Mouse (Mus musculus): ENCODE data around the gene Rec114.

- TF ChIP-seq CTCF (IDR thresholded peaks at IDR 0.05; ENCODE audit: insufficient read depth, low read depth, low read length) (no peak), POLR2A (IDR thresholded peaks at IDR 0.05; ENCODE audit: insufficient read depth, low read depth, low read length) (no peak)
These were observed 4.0 kb downstream of the Rec114 start for GRCm38 (mm10) chr9:58739791-58740190.
